Mouse (Mus musculus): Measurements from ENCODE around the gene Fam189a2.
A peak's percentile ranks its signal among the peaks of the same experiment; 100 is the strongest.

The Fam189a2 gene

GRCm38 (mm10) chr19:23972881-23973649 is 57.8 kb downstream of the Fam189a2 start:
- peak; percentile 26 for DNase-seq (ENCODE audit: low read depth, low spot score)

- no peak for DNase-seq (ENCODE audit: low read depth, low spot score)
Observed at GRCm38 (mm10) chr19:23971391-23971790, 59.4 kb downstream of the Fam189a2 start.

GRCm38 (mm10) chr19:23970374-23970773 is 60.4 kb downstream of the Fam189a2 start:
- DNase-seq (ENCODE audit: low read depth, low spot score): no peak

DNA sequence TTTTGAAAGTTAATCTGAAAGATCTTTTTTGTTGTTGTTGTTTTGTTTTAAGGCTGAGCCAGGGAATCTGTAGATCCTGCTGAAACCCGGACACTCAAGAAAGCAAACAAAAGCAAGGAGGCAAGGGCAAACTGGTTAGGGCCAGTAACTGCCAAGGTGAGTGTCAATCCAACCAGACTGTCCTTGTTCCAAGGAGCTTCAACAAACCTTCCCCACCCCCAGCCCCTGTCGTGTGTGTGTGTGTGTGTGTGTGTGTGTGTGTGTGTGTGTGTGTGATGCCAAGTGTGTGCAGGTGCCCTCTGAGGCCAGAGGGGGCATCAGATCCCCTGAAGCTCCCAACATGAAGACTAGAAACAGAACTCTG is 62.0 kb downstream of the Fam189a2 start:
- peak; percentile 90 for DNase-seq (ENCODE audit: low read depth, low spot score)

DNA sequence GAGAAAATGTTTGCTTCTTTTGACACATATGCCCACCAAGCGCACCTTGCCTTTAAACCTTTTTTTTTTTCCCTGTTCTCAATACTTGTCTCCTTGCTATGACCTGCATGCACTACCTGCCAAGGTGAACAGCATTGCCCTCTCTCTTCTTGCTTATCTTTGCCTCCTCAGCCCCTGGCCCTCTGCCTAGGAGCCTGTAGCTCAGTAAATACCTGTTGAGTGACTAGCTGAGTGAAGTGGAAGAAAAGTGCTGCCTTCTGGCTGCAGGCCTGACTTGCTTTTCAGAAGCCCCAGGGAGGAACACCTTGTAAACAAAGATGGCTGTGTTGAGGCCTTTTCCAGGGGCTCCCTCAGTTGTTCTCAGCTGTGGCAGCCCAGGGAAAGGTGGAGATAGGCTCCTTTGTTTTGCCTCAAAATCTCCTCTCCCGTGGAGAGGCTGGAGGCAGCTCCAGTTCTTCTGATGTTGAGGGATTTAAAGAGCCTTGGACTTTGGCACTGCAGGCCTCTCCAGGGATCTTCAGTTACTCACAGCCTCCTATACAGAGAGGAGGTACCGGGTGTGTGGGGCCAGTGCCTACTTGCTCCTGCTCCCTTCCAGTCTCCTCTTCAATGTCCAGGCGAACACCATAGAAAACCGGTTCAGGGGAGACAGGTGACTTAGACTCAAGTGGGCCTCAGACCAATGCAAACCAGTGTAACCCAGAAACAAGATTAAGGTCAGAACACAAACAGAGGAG is 62.5 kb downstream of the Fam189a2 start:
- DNase-seq (ENCODE audit: low read depth, low spot score): no peak

DNA sequence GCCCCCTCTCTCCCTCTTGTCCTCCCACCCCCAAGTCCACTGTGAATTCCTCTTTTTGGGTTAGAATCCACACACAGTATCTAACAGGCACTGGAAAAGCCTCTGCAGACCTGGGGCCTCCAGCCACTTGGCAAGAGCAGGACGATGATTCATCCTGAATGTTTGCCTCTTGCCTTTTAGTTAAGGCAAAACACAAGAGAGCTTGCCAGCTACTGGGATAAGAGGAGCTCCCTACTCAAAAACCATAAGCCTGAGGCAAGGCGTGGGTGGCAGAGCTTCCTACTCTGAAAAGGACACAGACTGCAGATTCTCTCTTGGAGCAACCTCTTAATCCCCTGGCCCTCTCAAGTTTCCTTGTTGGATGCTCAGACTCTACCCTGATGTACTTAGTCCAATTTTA is 63.7 kb downstream of the Fam189a2 start:
- no peak for DNase-seq (ENCODE audit: low read depth, low spot score)

GRCm38 (mm10) chr19:23966376-23966775 is 64.4 kb downstream of the Fam189a2 start:
- no peak for DNase-seq (ENCODE audit: low read depth, low spot score)

DNA sequence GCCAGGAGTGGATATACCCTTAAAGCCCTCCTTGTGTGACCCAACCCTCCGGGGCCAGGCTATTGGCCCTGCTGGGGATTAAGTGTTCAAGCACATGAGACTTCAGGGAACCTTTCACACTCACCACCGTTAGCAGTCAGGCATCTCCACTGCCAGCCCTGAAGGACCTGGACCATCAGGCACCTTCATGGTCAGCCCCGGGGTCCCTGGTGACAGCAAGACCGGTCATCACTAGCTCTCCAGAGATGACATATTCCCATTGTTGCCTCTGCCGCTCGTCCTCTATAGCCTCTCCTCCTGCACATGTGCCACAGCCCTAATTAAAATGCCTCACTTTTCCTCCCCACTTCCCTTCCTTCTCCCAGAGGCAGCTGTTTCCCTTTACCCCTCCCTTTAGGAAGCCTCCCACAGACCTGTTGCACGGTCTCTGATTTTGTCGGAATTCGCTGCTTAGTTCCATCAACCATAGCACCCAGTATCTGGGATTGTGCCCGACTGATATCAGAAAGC is 66.4 kb downstream of the Fam189a2 start:
- DNase-seq (ENCODE audit: low read depth, low spot score): no peak

DNA sequence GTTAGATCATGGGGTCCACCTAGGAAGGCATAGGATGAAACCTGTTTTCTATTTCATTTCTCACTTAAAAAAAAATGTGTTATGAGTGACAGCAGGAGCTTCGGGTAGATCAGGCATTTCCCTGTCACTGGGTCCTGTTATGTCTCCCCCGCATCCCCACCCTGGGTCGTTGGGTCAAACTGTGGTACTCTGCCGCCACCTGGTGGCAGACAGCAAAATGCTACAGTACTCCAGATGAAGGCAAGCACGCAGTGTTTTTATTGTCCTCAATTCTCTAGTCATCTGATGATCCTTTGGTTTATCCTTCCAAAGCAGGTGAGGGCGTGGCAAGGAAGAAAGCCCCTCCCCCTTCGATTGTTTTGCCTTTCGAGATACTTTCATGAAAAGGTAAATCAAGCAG is 69.3 kb downstream of the Fam189a2 start:
- DNase-seq (ENCODE audit: low read depth, low spot score): peak; percentile 87

GRCm38 (mm10) chr19:23960831-23961447 is 69.9 kb downstream of the Fam189a2 start:
- DNase-seq (ENCODE audit: low read depth, low spot score): no peak

DNA sequence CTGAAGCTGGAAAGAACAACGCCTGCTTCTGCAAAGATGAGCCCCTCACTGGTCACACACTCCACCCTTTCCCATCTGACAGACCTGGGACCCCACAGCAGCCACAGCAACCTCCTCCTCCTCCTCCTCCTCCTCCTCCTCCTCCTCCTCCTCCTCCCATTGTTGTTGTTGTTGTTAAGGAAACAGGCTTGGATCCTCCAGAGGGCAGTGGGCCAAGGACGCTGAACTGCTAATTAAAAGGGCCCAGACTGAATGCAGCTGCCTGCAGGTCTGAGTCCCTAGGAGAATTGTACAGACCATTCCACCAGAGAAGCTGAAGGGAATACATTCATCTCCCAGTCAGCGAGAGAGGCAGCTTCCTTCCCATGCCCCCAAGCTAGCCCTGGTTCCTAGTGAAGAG is 70.5 kb downstream of the Fam189a2 start:
- no peak for DNase-seq (ENCODE audit: low read depth, low spot score)

DNA sequence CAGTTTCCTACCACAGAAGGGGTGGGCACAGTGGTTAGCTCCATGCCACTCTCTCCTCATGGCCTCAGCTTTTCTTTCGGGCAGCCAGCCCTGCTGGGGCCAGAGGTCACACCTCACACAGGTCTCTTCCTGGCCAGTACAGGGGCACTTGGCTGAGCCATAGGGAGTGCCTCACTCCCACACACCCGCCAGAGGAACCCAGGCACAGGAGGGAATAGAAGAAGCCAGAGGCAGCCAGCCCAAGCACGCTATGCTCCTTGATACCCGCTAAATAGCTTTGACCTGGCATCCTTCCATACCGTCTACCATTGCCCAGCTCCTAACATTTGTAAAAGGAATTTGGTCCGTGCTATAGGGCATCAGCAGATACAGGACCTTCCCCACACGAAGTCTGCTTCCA is 70.9 kb downstream of the Fam189a2 start:
- DNase-seq (ENCODE audit: low read depth, low spot score): no peak

DNA sequence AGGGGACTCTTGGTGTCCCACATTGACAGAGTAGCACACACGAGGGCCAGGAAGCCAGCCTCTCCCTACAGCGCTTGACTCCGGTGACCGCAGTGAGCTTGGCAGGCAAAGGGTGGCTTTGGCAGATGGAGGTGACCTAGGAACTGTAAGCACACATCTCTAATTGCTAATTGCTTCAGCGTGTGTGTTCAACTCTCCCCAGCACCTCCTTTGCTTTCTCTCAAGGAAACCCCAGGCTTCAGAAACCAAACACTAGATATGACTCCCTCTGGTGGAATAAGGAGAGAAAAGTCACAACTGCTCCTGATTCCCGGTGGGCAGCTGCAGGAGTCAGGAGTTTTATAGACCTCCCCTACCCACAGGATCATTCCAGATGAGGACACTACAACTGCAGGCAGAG is 71.9 kb downstream of the Fam189a2 start:
- peak; percentile 62 for DNase-seq (ENCODE audit: low read depth, low spot score)

DNA sequence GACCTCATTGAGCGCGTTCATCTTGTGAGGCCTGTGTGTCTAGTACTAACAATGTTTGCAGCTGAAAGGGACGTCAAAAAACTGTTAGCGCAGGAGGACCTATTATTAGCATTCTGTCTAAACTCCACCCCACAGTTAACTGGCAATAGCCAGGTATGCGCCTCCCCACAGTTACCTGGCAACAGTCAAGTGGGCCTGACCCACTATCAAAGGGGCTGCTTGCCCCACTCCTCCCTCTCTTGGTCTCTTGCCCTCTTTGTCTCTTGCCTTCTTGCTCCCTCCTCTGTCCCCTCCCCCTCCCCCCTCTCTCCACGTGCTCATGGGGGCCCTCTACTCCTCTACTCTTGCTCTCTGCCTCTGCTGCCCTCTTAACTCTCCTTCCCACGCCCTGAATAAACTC is 73.3 kb downstream of the Fam189a2 start:
- DNase-seq (ENCODE audit: low read depth, low spot score): peak; percentile 65

- peak; percentile 95 for DNase-seq (ENCODE audit: low read depth, low spot score)
Observed at GRCm38 (mm10) chr19:23956299-23956975, 74.4 kb downstream of the Fam189a2 start.

DNA sequence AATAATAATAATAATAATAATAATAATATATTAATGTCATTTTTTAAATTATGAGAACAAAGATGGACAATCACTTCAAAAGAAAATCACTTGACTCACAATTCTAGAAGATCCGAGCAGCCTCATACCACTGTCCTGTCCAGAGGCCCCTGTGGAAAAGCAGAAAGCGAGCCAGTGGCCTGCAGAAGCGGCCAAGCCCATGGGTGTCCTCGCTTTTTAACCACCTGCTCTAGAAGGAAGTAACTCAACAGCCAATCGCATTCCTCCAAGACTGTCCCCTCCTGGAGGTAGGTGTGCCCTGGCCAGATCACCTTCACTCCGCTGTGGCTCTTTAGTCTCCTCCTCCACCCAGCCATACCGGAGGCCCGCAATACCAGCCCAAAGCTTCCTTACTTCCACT is 75.4 kb downstream of the Fam189a2 start:
- DNase-seq (ENCODE audit: low read depth, low spot score): peak; percentile 50

DNA sequence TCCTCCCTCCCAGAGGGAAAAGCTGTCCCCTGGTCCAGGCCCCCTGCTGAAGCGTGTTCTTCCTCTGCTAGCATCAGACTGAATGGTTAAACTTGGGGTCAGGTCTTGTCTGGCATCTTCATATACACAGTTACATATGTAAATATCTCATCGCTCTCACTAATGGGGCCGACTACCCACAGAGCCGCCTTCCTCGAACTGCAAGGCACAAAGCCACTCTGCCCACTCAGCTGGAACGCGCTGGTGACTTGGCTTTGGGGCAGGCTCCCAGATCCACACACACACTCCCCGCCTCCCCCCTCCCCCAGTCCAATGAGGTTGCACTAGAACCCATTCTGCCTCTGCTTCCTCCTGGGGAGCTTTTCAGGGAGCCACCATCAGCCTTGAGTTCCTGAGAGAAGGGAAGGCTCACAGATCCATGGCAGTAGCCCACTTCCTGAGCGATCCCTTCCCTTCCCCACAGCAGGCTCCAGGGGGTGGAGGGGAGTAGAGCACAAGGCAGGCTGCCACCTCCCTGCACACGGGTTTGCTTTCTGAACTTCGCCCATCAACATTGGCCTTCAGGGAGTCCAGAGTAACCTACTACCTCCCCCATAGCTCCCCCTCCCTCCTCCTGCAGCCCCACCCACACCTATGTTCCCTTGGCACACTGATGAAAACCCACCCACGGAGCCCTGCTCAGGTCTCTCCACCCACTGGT is 82.4 kb downstream of the Fam189a2 start:
- DNase-seq (ENCODE audit: low read depth, low spot score): peak; percentile 62

GRCm38 (mm10) chr19:23947871-23948270 is 82.9 kb downstream of the Fam189a2 start:
- no peak for DNase-seq (ENCODE audit: low read depth, low spot score)

- no peak for DNase-seq (ENCODE audit: low read depth, low spot score)
Observed at GRCm38 (mm10) chr19:23946751-23947150, 84.1 kb downstream of the Fam189a2 start.

- no peak for DNase-seq (ENCODE audit: low read depth, low spot score)
Observed at GRCm38 (mm10) chr19:23946026-23946685, 84.7 kb downstream of the Fam189a2 start.

DNA sequence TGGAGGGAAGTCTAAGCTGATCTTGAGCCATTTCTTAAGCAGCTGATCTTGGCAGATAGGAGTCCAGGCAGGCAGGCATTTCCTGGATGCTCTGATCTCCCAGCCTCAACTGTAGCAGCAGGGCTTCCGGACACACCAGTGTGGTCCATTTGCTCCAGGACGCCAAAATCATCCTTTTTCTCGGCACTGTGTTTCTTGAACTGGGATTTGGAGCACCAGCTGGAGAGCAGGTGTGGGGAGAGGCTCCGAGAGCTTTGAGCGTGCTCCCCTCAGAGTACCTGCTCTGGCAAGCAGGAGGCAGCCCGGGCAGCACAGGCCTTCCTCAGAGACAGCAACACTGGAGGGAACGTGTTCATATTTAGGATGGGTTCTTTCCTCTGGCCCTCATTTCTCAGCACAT is 87.9 kb downstream of the Fam189a2 start:
- DNase-seq (ENCODE audit: low read depth, low spot score): no peak
